Mouse (Mus musculus) retina, embryonic 14.5 days (tissue): Measurements from ENCODE around the gene Pbxip1.
"Not testable (repeated sequence)": the region's sequence is repeated elsewhere in the genome, so short reads cannot be mapped to it uniquely, and the experiment has no call there.

Experiments used
- DNase-seq: peaks from one replicate; pipeline ENCODE4 v3.0.0-alpha.2; 2015; ENCODE audit warnings: low spot score

The Pbxip1 gene

GRCm38 (mm10) chr3:89409701-89410100, 26.8 kb upstream of the Pbxip1 start:
- no peak for DNase-seq

- no peak for DNase-seq
Observed at GRCm38 (mm10) chr3:89410864-89411263, 25.6 kb upstream of the Pbxip1 start.

- peak; percentile 100 for DNase-seq
Observed at GRCm38 (mm10) chr3:89411490-89412393, 24.8 kb upstream of the Pbxip1 start, which contains the start of gene Flad1. Gene Flad1 (minus strand): TSS chr3:89411870.

- no peak for DNase-seq
Observed at GRCm38 (mm10) chr3:89416158-89416557, 20.3 kb upstream of the Pbxip1 start.

GRCm38 (mm10) chr3:89417131-89417530, 19.4 kb upstream of the Pbxip1 start:
- no peak for DNase-seq

GRCm38 (mm10) chr3:89417840-89418169, 18.7 kb upstream of the Pbxip1 start:
- DNase-seq = no peak

- DNase-seq = peak; percentile 97
Observed at GRCm38 (mm10) chr3:89418170-89418860, 18.2 kb upstream of the Pbxip1 start, which contains the start of the genes Cks1b and Shc1. Gene Cks1b (minus strand): TSS chr3:89418383. Gene Shc1 (plus strand): TSS chr3:89418443.

DNA sequence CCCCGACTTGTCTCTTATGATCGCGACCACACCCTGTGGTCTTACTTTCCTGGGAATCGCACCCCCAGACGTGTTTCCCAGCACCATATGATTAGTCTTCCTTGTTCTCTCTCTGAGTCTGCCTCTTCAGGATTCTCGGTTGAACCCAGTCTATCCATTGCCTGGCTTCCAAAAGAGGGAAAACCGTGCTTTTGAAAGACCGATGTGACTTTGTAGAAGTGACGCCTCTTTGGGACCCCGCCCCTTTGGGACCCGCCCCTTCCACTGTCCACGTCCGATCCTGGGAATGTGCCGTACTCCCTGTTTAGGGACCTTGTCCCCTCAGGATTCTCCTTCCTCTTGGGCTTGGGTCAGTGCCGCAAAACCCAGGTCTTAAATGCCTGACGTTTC, 17.6 kb upstream of the Pbxip1 start:
- no peak for DNase-seq

DNA sequence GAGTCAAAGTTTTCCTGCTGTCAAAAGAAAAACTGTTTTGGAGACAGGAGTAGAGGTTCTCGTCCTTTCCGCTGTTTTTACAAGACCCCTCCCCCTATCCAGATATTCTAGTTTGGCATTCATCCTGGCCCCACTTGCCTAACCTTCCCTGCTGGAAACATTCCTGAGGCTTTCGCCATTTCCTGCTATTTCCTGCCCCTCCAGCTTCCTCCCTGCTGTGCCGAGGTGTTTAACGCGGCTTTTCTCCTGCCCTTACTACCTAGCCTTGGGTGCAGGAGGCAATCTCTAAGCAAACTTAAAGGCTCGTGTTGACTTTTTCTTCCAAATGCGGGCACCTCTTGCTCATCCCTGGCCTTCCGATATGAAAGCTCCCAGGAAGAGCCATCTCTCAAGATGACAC, 16.9 kb upstream of the Pbxip1 start:
- peak; percentile 16 for DNase-seq

DNA sequence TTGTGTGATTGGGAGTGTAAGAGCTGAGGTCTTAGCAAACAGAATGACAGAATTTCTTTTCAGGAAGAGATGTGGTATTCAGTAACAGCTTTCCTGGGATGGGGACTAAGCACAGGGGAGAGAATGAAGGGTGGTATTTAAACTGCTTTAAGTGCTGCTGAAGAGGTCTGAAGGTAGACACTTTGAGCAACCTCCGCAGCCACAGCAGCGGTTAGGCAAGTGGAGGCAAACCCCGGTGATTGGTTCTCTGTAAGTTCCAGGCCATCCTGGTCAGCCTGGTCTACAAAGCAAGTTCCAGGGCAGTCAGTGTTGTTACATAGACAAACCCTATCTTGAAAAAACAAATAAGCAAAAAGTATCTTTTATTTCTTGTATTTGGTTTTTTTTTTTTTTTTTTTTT, 16.5 kb upstream of the Pbxip1 start:
- no peak for DNase-seq

DNA sequence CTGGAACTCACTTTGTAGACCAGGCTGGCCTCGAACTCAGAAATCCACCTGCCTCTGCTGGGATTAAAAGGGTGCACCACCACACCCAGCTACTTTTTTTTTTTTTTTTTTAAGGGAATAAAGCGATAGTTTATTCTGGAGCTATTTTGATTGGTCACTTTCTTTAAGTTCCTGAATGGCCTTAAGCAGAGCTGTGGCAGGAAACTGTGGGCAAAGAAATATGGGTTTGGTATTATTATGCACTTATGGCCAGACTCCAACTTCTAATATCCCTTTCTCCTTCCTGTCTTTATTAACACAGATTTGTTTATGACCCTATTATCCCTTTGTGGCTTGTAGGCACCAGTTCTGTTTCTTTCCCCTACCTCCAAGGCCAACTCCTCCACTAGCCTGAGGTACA, 16.1 kb upstream of the Pbxip1 start:
- DNase-seq = no peak

DNA sequence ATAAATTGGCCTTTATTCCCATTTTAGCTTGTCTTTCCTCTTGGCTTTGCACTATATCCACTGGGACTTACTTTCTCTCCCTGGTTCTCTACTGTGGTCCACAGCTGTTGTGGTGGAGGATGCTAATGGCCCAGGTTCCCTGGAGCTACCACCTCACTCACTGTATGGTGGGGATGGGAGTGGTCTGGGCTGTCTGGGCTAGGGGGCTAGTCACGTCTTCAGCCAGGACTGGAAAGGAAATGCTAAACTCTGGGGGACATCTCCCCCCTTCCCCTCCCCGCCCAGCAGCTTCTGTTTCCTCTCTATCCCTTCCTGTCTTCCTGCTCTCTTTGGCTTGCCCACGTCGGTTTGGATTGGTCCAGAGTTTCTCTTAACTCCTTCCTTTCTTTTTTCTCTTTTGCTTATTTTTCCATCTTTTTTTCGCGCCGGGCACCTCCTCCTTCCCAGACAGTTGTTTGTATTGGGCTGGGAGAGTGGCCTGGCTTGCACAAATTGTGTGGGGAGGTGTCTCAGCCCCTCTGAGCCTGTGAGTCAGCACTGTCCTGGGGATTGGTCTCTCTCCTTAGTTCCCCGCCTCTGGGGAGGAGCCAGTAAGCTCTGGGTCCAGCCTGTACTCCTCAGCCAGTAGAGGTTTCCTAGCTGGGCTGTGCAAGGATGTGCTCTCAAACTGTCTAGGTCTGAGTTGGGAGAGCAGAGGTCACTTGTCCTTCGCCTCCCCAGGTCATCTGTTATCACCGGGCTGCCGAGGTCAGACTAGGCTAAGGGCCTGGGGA, 15.3 kb upstream of the Pbxip1 start:
- peak; percentile 70 for DNase-seq

- DNase-seq = no peak
Observed at GRCm38 (mm10) chr3:89421810-89422473, 14.6 kb upstream of the Pbxip1 start.

GRCm38 (mm10) chr3:89422556-89423205, 13.8 kb upstream of the Pbxip1 start:
- no peak for DNase-seq

DNA sequence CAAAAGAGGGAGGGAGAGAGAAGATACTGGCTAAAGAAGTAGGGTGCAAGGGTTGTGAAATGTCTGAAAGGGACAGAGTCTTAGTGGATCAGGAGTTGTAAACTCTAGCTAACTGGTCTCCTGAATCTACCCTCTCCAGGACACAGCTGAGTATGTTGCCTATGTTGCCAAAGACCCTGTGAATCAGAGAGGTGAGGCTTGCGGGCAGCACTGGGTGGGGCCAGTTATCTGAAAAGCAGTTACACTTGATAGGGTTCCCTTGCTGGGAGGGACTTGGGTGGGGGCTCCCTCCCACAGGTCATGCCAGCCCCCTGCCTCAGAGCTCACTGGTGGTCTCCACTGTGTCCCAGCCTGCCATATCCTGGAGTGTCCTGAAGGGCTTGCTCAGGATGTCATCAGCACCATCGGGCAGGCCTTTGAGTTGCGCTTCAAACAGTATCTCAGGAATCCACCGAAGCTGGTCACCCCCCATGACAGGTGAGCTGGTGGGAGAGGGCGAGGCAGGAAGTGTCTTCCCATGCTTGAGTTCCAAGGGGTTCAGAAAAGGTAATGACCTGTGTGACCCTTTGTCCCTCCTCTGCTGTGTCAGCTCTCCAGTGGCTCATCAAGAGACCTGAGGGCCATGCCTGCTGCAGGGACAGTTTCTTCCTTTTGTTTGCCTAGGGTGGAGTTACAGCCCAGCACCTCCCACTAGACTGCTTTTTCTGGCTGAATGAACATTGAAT, 11.9 kb upstream of the Pbxip1 start:
- DNase-seq = no peak

- no peak for DNase-seq
Observed at GRCm38 (mm10) chr3:89425141-89425525, 11.4 kb upstream of the Pbxip1 start.

GRCm38 (mm10) chr3:89425876-89426275, 10.6 kb upstream of the Pbxip1 start:
- no peak for DNase-seq

DNA sequence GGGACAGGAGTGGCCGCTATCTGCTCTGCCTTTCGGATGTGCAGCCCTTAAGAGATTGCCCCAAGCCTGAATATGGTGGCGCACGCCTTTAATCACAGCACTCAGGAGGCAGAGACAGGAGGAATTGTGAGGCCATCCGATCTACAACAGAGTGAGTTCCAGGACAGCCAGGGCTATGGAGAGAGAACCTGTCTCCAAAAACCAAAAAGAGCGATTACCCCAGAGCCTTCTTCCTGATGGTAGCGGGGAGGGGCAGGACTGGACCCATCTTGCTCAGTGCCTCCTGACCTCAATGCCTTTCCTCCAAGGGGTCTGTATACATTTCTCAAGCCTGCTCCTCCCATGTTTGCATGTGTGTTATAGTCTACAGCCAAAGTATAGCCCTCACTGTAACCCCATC, 7.5 kb upstream of the Pbxip1 start:
- DNase-seq = not testable (repeated sequence)

GRCm38 (mm10) chr3:89430171-89431159, 6.0 kb upstream of the Pbxip1 start, which contains the start of gene Pygo2:
Gene Pygo2 (plus strand): TSS chr3:89430214.
- DNase-seq = peak; percentile 93
